Mouse (Mus musculus): Measurements from ENCODE around the gene Cenpa. TPM values are rescaled to one million over a fixed set of nuclear protein-coding genes. Genes with fewer than 3 reads are reported as not detected.

Gene Cenpa
- polyA plus RNA-seq, 1 experiment: 6.3 TPM

- Histone ChIP-seq H3K27ac (ENCODE audit: insufficient read depth, low read depth, low read length) (no peak within 1 kb of the TSS), H3K4me3 (ENCODE audit: insufficient read depth, low read depth, low read length) (peak within 1 kb of the TSS; percentile 56), H3K4me1 (ENCODE audit: control insufficient read depth, insufficient read depth, low read length) (peaks cover 6% of the 10 kb centered on the region; the same call in 1 of the 2 replicates), H3K36me3 (ENCODE audit: control insufficient read depth, insufficient read depth, low read length) (no peaks in the 10 kb centered on the region), H3K27me3 (replicated peaks; ENCODE audit: control insufficient read depth, insufficient read depth, low read length) (peaks cover 2% of the 10 kb centered on the region; the same call in 1 of the 2 replicates)
- TF ChIP-seq CTCF (conservative IDR thresholded peaks at IDR 0.05; ENCODE audit: insufficient read depth, insufficient read length, low read depth, low read length) (no peak), POLR2A (IDR thresholded peaks at IDR 0.05; ENCODE audit: low read depth, low read length) (no peak)
- WGBS: 2% methylated on average over 71 of the region's 71 CpGs
- DNase-seq: peak; percentile 92
Measured at GRCm38 (mm10) chr5:30711147-30712001, 44.8 kb downstream of the Cenpa start, which contains the start of gene Dpysl5. Gene Dpysl5, plus strand, starts transcription at chr5:30711564.

GRCm38 (mm10) chr5:30712002-30712390 lies 45.4 kb downstream of the Cenpa start:
- TF ChIP-seq POLR2A (IDR thresholded peaks at IDR 0.05; ENCODE audit: low read depth, low read length): no peak
- TF ChIP-seq CTCF (conservative IDR thresholded peaks at IDR 0.05; ENCODE audit: insufficient read depth, insufficient read length, low read depth, low read length): no peak
- no peak overlapping the region for H3K27ac ChIP-seq (ENCODE audit: insufficient read depth, low read depth, low read length)
- DNase-seq: no peak
- under 1% methylated on average over 14 of the region's 14 CpGs for WGBS
- H3K4me3 ChIP-seq (ENCODE audit: insufficient read depth, low read depth, low read length): peak overlapping the region; percentile 52
- peaks cover 2% of the 10 kb centered on the region; the same call in 1 of the 2 replicates for H3K27me3 ChIP-seq (replicated peaks; ENCODE audit: control insufficient read depth, insufficient read depth, low read length)
- peaks cover 6% of the 10 kb centered on the region; the same call in 1 of the 2 replicates for H3K4me1 ChIP-seq (ENCODE audit: control insufficient read depth, insufficient read depth, low read length)
- H3K36me3 ChIP-seq (ENCODE audit: control insufficient read depth, insufficient read depth, low read length): no peaks in the 10 kb centered on the region

GRCm38 (mm10) chr5:30712441-30713298 lies 46.1 kb downstream of the Cenpa start:
- Histone ChIP-seq H3K27ac (ENCODE audit: insufficient read depth, low read depth, low read length) (no peak overlapping the region), H3K4me1 (ENCODE audit: control insufficient read depth, insufficient read depth, low read length) (peaks cover 6% of the 10 kb centered on the region; the same call in 1 of the 2 replicates), H3K36me3 (ENCODE audit: control insufficient read depth, insufficient read depth, low read length) (no peaks in the 10 kb centered on the region), H3K27me3 (replicated peaks; ENCODE audit: control insufficient read depth, insufficient read depth, low read length) (peaks cover 2% of the 10 kb centered on the region; the same call in 1 of the 2 replicates), H3K4me3 (ENCODE audit: insufficient read depth, low read depth, low read length) (peak overlapping the region; percentile 52; the same call in 1 of the 2 replicates)
- WGBS: 1% methylated on average over 43 of the region's 43 CpGs
- no peak for DNase-seq
- no peak for TF ChIP-seq POLR2A (IDR thresholded peaks at IDR 0.05; ENCODE audit: low read depth, low read length)
- TF ChIP-seq CTCF (conservative IDR thresholded peaks at IDR 0.05; ENCODE audit: insufficient read depth, insufficient read length, low read depth, low read length): no peak

GRCm38 (mm10) chr5:30713299-30713675 lies 46.7 kb downstream of the Cenpa start:
- peaks cover 2% of the 10 kb centered on the region; the same call in 1 of the 2 replicates for H3K27me3 ChIP-seq (replicated peaks; ENCODE audit: control insufficient read depth, insufficient read depth, low read length)
- peaks cover 6% of the 10 kb centered on the region; the same call in 1 of the 2 replicates for H3K4me1 ChIP-seq (ENCODE audit: control insufficient read depth, insufficient read depth, low read length)
- no peak for TF ChIP-seq POLR2A (IDR thresholded peaks at IDR 0.05; ENCODE audit: low read depth, low read length)
- no peak for TF ChIP-seq CTCF (conservative IDR thresholded peaks at IDR 0.05; ENCODE audit: insufficient read depth, insufficient read length, low read depth, low read length)
- WGBS: 6% methylated on average over 20 of the region's 20 CpGs
- H3K4me3 ChIP-seq (ENCODE audit: insufficient read depth, low read depth, low read length): no peak overlapping the region
- H3K27ac ChIP-seq (ENCODE audit: insufficient read depth, low read depth, low read length): no peak overlapping the region
- DNase-seq: peak; percentile 5
- H3K36me3 ChIP-seq (ENCODE audit: control insufficient read depth, insufficient read depth, low read length): no peaks in the 10 kb centered on the region

DNA sequence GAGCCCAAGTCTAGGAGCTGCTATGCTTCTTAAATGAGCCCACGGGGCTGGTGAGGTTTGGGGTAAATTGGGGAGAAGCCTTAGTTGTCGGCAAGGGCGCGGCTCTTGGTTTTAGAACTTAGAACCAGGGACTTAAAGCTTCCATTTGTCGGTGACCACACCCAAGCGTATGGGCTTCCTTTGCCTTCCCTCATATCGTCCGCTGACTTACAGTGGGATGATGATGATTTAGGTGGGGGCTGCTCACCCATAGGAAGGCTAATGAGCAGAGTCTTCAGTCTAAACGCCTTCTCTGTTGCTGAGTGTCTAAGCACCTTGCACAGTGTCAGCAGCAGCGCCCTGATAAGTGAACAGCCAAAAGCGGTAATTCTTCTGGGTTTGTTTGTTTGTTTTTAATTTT lies 47.1 kb downstream of the Cenpa start:
- DNase-seq: no peak
- Histone ChIP-seq H3K27ac (ENCODE audit: insufficient read depth, low read depth, low read length) (no peak overlapping the region), H3K36me3 (ENCODE audit: control insufficient read depth, insufficient read depth, low read length) (no peaks in the 10 kb centered on the region), H3K4me3 (ENCODE audit: insufficient read depth, low read depth, low read length) (no peak overlapping the region), H3K27me3 (replicated peaks; ENCODE audit: control insufficient read depth, insufficient read depth, low read length) (peaks cover 2% of the 10 kb centered on the region; the same call in 1 of the 2 replicates), H3K4me1 (ENCODE audit: control insufficient read depth, insufficient read depth, low read length) (peaks cover 6% of the 10 kb centered on the region; the same call in 1 of the 2 replicates)
- no peak for TF ChIP-seq CTCF (conservative IDR thresholded peaks at IDR 0.05; ENCODE audit: insufficient read depth, insufficient read length, low read depth, low read length)
- TF ChIP-seq POLR2A (IDR thresholded peaks at IDR 0.05; ENCODE audit: low read depth, low read length): no peak
- 40% methylated on average over 11 of the region's 11 CpGs for WGBS

DNA sequence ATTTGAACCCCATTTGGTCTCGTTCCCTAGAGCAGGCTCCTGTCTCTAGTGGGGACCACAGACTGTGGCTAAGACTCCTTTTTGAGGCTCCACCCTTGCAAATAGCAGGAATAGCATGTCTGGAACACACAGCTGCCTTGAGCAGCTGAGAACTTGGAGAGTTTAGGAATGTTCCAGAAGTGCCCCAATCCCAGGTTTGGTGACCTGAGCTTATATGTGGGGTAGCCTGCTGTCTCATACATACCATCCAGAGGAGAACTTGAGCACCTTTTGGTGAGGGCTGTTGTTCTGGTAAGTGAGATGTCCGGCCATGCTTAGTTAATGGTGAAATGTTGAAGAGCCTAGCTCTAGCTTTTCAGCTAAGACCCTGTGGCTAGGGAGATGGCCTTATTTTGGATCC lies 49.7 kb downstream of the Cenpa start:
- H3K4me3 ChIP-seq (ENCODE audit: insufficient read depth, low read depth, low read length): no peak overlapping the region
- DNase-seq: no peak
- H3K4me1 ChIP-seq (ENCODE audit: control insufficient read depth, insufficient read depth, low read length): peaks cover 6% of the 10 kb centered on the region; the same call in 1 of the 2 replicates
- H3K27me3 ChIP-seq (replicated peaks; ENCODE audit: control insufficient read depth, insufficient read depth, low read length): peaks cover 2% of the 10 kb centered on the region; the same call in 1 of the 2 replicates
- H3K27ac ChIP-seq (ENCODE audit: insufficient read depth, low read depth, low read length): no peak overlapping the region
- H3K36me3 ChIP-seq (ENCODE audit: control insufficient read depth, insufficient read depth, low read length): no peaks in the 10 kb centered on the region
- 87% methylated on average over 2 of the region's 2 CpGs for WGBS
- no peak for TF ChIP-seq CTCF (conservative IDR thresholded peaks at IDR 0.05; ENCODE audit: insufficient read depth, insufficient read length, low read depth, low read length)

Measured in kidney, adult 2 months (tissue).